Mouse (Mus musculus): ENCODE measurements at regions not wholly inside any gene's neighbourhood (a gene's known extent, or its start where the extent isn't known, plus 50 kb on each side); places are given as distances from the start of the nearest gene placed in this dataset.

GRCm38 (mm10) chr1:105905785-105906426, 84.3 kb upstream of the Zcchc2 start:
- Histone ChIP-seq H3K36me3 (ENCODE audit: control insufficient read depth, insufficient read depth, low read length, poor library complexity, severe bottlenecking) (no peaks in the 10 kb centered on the region), H3K27ac (ENCODE audit: insufficient read depth, low read depth, low read length, poor library complexity, severe bottlenecking) (no peak overlapping the region), H3K4me3 (ENCODE audit: insufficient read depth in 1 of 2, low read depth in 1 of 2, low read length in 2 of 2, poor library complexity in 1 of 2, severe bottlenecking in 1 of 2) (no peak overlapping the region), H3K9me3 (ENCODE audit: control insufficient read depth, insufficient read depth, low read depth, low read length) (no peaks in the 10 kb centered on the region), H3K4me1 (ENCODE audit: control insufficient read depth in 2 of 2, insufficient read depth in 2 of 2, low read length in 2 of 2, poor library complexity in 1 of 2) (peaks cover 0 to 8% of the 10 kb centered on the region in 2 experiments; a peak in 2 of 4 replicates), H3K9ac (ENCODE audit: insufficient read depth, low read depth, low read length, poor library complexity, severe bottlenecking) (no peak overlapping the region)
- TF ChIP-seq CHD2 (IDR thresholded peaks at IDR 0.05; ENCODE audit: low read depth, low read length), result no peak
- TF ChIP-seq HCFC1 (IDR thresholded peaks at IDR 0.05; ENCODE audit: borderline replicate concordance, insufficient read depth, low read length), result no peak
- TF ChIP-seq ZNF384 (IDR thresholded peaks at IDR 0.05; ENCODE audit: low read depth, low read length), result no peak
- no peak for TF ChIP-seq ZC3H11A (IDR thresholded peaks at IDR 0.05; ENCODE audit: borderline replicate concordance, low read depth, low read length)
- TF ChIP-seq MAFK (IDR thresholded peaks at IDR 0.05; ENCODE audit: insufficient read depth, low read depth, low read length), result no peak
- in situ Hi-C loops (cut with MboI; ENCODE audit: low sequenced_read_pairs in 2 of 2, unreplicated experiment in 2 of 2), result no loop called here
- DNase-seq (ENCODE audit: low read depth, low spot score), result no peak

GRCm38 (mm10) chr1:105906427-105906798, 83.8 kb upstream of the Zcchc2 start:
- TF ChIP-seq CHD2 (IDR thresholded peaks at IDR 0.05; ENCODE audit: low read depth, low read length), result no peak
- no peak for TF ChIP-seq ZC3H11A (IDR thresholded peaks at IDR 0.05; ENCODE audit: borderline replicate concordance, low read depth, low read length)
- TF ChIP-seq HCFC1 (IDR thresholded peaks at IDR 0.05; ENCODE audit: borderline replicate concordance, insufficient read depth, low read length), result no peak
- peak; percentile 60; the same call in 1 of the 2 replicates for TF ChIP-seq MAFK (IDR thresholded peaks at IDR 0.05; ENCODE audit: insufficient read depth, low read depth, low read length)
- TF ChIP-seq ZNF384 (IDR thresholded peaks at IDR 0.05; ENCODE audit: low read depth, low read length), result no peak
- Histone ChIP-seq H3K27ac (ENCODE audit: insufficient read depth, low read depth, low read length, poor library complexity, severe bottlenecking) (no peak overlapping the region), H3K9me3 (ENCODE audit: control insufficient read depth, insufficient read depth, low read depth, low read length) (no peaks in the 10 kb centered on the region), H3K4me3 (ENCODE audit: insufficient read depth in 1 of 2, low read depth in 1 of 2, low read length in 2 of 2, poor library complexity in 1 of 2, severe bottlenecking in 1 of 2) (no peak overlapping the region), H3K36me3 (ENCODE audit: control insufficient read depth, insufficient read depth, low read length, poor library complexity, severe bottlenecking) (no peaks in the 10 kb centered on the region), H3K9ac (ENCODE audit: insufficient read depth, low read depth, low read length, poor library complexity, severe bottlenecking) (no peak overlapping the region), H3K4me1 (ENCODE audit: control insufficient read depth in 2 of 2, insufficient read depth in 2 of 2, low read length in 2 of 2, poor library complexity in 1 of 2) (peaks cover 0 to 8% of the 10 kb centered on the region in 2 experiments; a peak in 2 of 4 replicates)
- DNase-seq (ENCODE audit: low read depth, low spot score), result no peak
- in situ Hi-C loops (cut with MboI; ENCODE audit: low sequenced_read_pairs in 2 of 2, unreplicated experiment in 2 of 2), result no loop called here

DNA sequence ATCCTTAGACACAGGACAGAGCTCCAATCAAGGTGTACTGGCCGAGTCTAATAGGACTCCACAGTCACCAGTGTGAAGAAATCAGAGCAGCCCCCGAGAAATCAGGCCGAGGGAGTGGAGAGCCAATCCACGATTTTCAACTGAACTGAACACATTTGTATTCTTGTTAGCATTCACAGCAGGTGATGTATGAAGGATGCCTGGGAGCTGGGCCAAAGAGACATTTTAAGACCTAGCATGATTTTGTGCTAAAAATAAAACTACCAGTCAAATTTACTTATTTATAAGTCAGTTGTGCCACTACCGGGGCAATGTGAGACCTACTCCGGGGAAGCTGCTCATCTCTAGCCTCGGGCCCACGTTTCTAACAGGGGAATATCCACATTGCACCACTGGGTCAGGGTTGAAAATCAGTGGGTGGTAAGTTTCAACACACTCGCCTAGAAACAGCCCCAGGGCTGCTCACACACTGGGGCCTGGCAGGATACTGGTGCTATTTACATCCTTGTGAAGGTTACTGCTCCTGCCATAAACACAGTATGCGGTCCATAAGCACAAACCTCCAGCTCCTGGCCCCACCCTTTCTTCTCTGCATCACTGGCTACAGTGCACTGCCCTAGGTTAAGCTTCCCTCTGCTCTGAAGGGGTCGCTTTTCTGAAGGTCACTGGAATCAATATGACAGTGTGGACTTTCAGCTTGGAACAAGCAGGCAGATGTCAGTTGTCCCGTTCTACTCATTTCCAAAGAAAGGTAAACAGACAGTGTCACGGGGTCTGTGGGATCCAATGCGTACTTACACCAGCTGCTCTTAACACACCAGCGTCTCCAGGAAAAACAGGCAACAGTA, 82.0 kb upstream of the Zcchc2 start:
- peaks cover 0 to 4% of the 10 kb centered on the region in 2 experiments; a peak in 2 of 4 replicates for H3K4me1 ChIP-seq (ENCODE audit: control insufficient read depth in 2 of 2, insufficient read depth in 2 of 2, low read length in 2 of 2, poor library complexity in 1 of 2)
- in situ Hi-C loops (cut with MboI; ENCODE audit: low sequenced_read_pairs in 2 of 2, unreplicated experiment in 2 of 2), result no loop called here
- no peak overlapping the region for H3K27ac ChIP-seq (ENCODE audit: insufficient read depth, low read depth, low read length, poor library complexity, severe bottlenecking)
- no peaks in the 10 kb centered on the region for H3K36me3 ChIP-seq (ENCODE audit: control insufficient read depth, insufficient read depth, low read length, poor library complexity, severe bottlenecking)
- no peak overlapping the region for H3K9ac ChIP-seq (ENCODE audit: insufficient read depth, low read depth, low read length, poor library complexity, severe bottlenecking)
- TF ChIP-seq ZNF384 (IDR thresholded peaks at IDR 0.05; ENCODE audit: low read depth, low read length) (no peak), ZC3H11A (IDR thresholded peaks at IDR 0.05; ENCODE audit: borderline replicate concordance, low read depth, low read length) (no peak), CHD2 (IDR thresholded peaks at IDR 0.05; ENCODE audit: low read depth, low read length) (no peak), HCFC1 (IDR thresholded peaks at IDR 0.05; ENCODE audit: borderline replicate concordance, insufficient read depth, low read length) (no peak), MAFK (IDR thresholded peaks at IDR 0.05; ENCODE audit: insufficient read depth, low read depth, low read length) (no peak)
- no peaks in the 10 kb centered on the region for H3K9me3 ChIP-seq (ENCODE audit: control insufficient read depth, insufficient read depth, low read depth, low read length)
- peak; percentile 24 for DNase-seq (ENCODE audit: low read depth, low spot score)
- no peak overlapping the region for H3K4me3 ChIP-seq (ENCODE audit: insufficient read depth in 1 of 2, low read depth in 1 of 2, low read length in 2 of 2, poor library complexity in 1 of 2, severe bottlenecking in 1 of 2)

DNA sequence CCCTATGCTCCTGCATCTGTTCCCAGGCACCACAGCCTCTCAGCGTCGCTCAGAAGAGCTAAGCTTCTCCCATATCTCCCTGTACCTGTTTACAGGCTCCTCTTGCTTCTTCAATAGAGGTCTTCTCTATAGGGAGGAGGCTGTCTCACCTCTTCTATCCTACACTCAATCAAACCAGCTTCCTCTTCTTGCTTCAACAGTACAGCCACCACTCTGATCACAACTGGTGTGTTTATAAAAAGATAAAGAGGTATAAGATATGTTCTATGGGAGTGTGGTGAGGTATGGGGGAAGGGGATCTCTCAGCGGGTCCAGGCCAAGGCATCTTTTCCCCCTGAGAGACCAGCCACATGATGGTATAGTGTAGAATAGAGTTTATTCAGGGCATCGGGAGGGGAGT, 81.1 kb upstream of the Zcchc2 start:
- Histone ChIP-seq H3K9me3 (ENCODE audit: control insufficient read depth, insufficient read depth, low read depth, low read length) (no peaks in the 10 kb centered on the region), H3K4me1 (ENCODE audit: control insufficient read depth in 2 of 2, insufficient read depth in 2 of 2, low read length in 2 of 2, poor library complexity in 1 of 2) (peaks cover 0 to 4% of the 10 kb centered on the region in 2 experiments; a peak in 2 of 4 replicates), H3K9ac (ENCODE audit: insufficient read depth, low read depth, low read length, poor library complexity, severe bottlenecking) (no peak overlapping the region), H3K4me3 (ENCODE audit: insufficient read depth in 1 of 2, low read depth in 1 of 2, low read length in 2 of 2, poor library complexity in 1 of 2, severe bottlenecking in 1 of 2) (no peak overlapping the region), H3K27ac (ENCODE audit: insufficient read depth, low read depth, low read length, poor library complexity, severe bottlenecking) (no peak overlapping the region), H3K36me3 (ENCODE audit: control insufficient read depth, insufficient read depth, low read length, poor library complexity, severe bottlenecking) (no peaks in the 10 kb centered on the region)
- TF ChIP-seq ZC3H11A (IDR thresholded peaks at IDR 0.05; ENCODE audit: borderline replicate concordance, low read depth, low read length) (no peak), CHD2 (IDR thresholded peaks at IDR 0.05; ENCODE audit: low read depth, low read length) (no peak)
- no peak for DNase-seq (ENCODE audit: low read depth, low spot score)
- in situ Hi-C loops (cut with MboI; ENCODE audit: low sequenced_read_pairs in 2 of 2, unreplicated experiment in 2 of 2), result no loop called here

Measured in ES-E14 (cell line).